Mouse (Mus musculus) midbrain, embryonic 10.5 days (tissue): Measurements from ENCODE around the gene Prkar2a. TPM values are rescaled to one million over a fixed set of nuclear protein-coding genes. Genes with fewer than 3 reads are reported as not detected.

Experiments used
- DNase-seq: peaks from one replicate; pipeline ENCODE4 v3.0.0-alpha.2; 2017; ENCODE audit warnings: low spot score
- H3K27ac ChIP-seq: fragments of 300-500 bp; sonication (generic); replicated peaks from 2 replicates; pipeline ENCODE4 v1.5.1; 2016; ENCODE audit warnings: mild to moderate bottlenecking
- H3K27me3 ChIP-seq: fragments of 300-500 bp; sonication (generic); 2 replicates; pipeline ENCODE4 v1.6.1; 2016; ENCODE audit warnings: low read depth, mild to moderate bottlenecking; ENCODE audit not compliant: poor library complexity, severe bottlenecking
- H3K36me3 ChIP-seq: fragments of 300-500 bp; sonication (generic); 2 replicates; pipeline ENCODE4 v1.6.1; 2016; ENCODE audit warnings: mild to moderate bottlenecking, moderate library complexity
- H3K4me1 ChIP-seq: fragments of 300-500 bp; sonication (generic); 2 replicates; pipeline ENCODE4 v1.6.1; 2016
- H3K4me3 ChIP-seq: fragments of 300-500 bp; sonication (generic); 2 replicates; pipeline ENCODE4 v1.5.1; 2016; ENCODE audit warnings: mild to moderate bottlenecking, moderate library complexity
- H3K9me3 ChIP-seq: fragments of 300-500 bp; sonication (generic); replicated peaks from 2 replicates; pipeline ENCODE4 v1.6.1; 2016; ENCODE audit warnings: mild to moderate bottlenecking
- whole genome bisulfite sequencing: fragments of 180-500 bp; shearing (Covaris S2); methylation state at CpG from one replicate; pipeline ENCODE4 v1.1.7; 2016; 5-methylcytosine and 5-hydroxymethylcytosine counted together
- polyA plus RNA-seq: library from polyadenylated mRNA; unstranded; fragments of >200 nt; fragmentation: Nextera tagmentation; extraction: Ambion mirVana; gene quantifications from 2 replicates; pipeline ENCODE4 v1.2.1, GENCODE M21; 2016

Gene Prkar2a
- polyA plus RNA-seq, 1 experiment from 2014 or later = 34.6 TPM

DNA sequence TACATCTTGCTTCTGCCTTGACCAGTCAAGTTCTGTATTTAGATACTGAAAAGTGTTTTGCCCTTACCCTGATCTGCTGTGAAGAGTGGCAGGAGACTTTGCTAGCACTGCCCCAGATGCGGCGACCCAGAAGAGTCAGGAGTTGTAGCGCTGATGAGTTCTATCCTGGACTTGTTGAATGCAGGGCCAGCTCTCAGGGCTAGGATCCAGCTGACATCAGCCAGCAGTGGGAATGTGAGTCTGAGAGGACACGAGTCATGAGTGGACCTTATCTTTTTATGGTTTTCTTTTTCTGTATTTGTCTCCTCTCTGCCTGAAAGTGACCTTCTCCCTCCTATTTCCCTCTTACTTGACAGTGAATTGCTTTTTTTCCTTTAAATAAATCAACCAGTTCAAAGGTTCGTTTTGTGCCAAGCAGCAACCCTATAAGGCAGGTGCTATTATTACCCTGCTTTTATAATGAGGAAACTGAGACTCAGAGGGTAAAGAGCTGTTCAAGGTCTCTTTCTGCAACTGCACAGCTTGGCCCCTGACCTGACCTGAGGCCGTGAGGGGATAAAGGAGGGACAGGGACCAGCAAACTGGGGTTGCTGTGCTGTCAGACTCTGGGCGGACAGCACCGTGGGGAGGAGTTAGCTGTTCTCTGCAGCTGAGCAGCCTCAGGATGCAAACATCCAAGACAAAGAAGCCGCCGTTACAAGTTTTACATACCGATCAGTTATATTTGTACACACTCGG, 14.4 kb downstream of the Prkar2a start:
- Histone ChIP-seq H3K4me1 (peaks cover 21% of the 10 kb centered on the region), H3K27ac (peak overlapping the region; percentile 67; the same call in 1 of the 2 replicates), H3K9me3 (no peaks in the 10 kb centered on the region), H3K27me3 (no peaks in the 10 kb centered on the region), H3K36me3 (0 out of 2 replicates have a peak, but pooled peaks cover 1% of the 10 kb centered on the region), H3K4me3 (no peak overlapping the region)
- DNase-seq = no peak
- WGBS = 47% methylated on average over 12 of the region's 12 CpGs

DNA sequence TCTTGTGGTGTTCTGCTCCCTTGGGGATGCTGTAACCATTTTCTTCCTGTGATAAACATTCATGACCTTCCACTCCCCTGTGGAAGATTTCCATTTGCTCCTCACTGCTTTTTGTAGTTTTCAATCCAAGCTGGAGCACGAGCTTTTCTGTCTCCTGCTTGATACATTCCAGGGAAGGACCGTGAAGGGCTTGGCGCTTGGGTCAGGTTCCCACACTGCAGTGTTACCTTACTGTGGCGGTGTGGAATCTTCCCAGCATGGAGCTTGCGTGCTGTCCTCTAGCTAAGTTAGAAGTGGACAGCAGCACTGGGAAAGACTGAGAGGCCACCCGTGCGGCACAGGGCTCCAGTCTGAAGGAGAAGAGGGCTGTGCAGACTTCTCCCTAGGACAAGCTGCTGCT, 15.5 kb downstream of the Prkar2a start:
- Histone ChIP-seq H3K27ac (no peak overlapping the region), H3K27me3 (no peaks in the 10 kb centered on the region), H3K9me3 (no peaks in the 10 kb centered on the region), H3K36me3 (0 out of 2 replicates have a peak, but pooled peaks cover 2% of the 10 kb centered on the region), H3K4me3 (no peak overlapping the region), H3K4me1 (peaks cover 21% of the 10 kb centered on the region)
- no peak for DNase-seq
- 81% methylated on average over 7 of the region's 7 CpGs for WGBS

DNA sequence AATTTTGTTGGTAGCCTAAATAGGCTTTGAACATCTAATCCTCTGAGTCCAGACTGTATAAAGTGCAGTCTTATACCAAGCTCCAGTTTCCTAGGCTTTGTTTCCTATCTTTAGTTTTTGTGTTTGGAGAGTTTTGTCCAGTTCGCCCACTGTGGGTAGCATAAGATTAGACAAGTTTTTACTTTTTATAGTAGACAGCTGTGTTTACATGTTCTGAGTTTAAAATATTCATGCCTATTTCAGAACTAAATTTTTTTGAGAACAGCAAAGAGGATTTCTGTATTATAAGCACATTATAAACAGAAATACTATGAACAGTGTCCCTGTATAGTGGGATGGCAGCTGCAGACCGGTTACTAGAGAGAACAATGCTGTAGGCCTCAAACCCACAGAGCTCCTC, 18.1 kb downstream of the Prkar2a start:
- peaks cover 21% of the 10 kb centered on the region for H3K4me1 ChIP-seq
- no peaks in the 10 kb centered on the region for H3K9me3 ChIP-seq
- no peaks in the 10 kb centered on the region for H3K27me3 ChIP-seq
- 0 out of 2 replicates have a peak, but pooled peaks cover 2% of the 10 kb centered on the region for H3K36me3 ChIP-seq
- no peak overlapping the region for H3K27ac ChIP-seq
- DNase-seq = no peak
- H3K4me3 ChIP-seq = no peak overlapping the region
- WGBS = 93% methylated on average over 2 of the region's 2 CpGs

DNA sequence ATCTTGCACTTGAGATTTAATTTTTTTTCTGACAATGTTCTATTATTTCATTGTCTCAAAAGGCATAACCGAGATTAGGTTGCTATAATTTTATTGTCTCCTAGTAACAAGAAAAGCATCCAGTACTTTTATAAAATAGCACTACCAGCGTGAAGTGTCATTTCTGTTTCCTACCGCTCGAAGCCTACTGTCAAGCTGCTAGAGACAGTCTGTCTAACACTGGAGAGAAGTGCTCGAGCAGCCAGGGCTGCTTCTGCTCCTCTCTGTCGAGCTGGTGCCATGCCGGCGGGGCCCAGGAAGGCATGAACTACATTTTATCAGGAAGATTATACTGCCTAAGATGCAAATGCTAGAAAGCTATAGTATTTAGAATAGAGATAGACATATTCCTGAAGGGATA, 19.7 kb downstream of the Prkar2a start:
- WGBS = 95% methylated on average over 8 of the region's 8 CpGs
- Histone ChIP-seq H3K4me3 (no peak overlapping the region), H3K36me3 (0 out of 2 replicates have a peak, but pooled peaks cover 2% of the 10 kb centered on the region), H3K4me1 (peaks cover 11% of the 10 kb centered on the region), H3K27me3 (no peaks in the 10 kb centered on the region), H3K27ac (no peak overlapping the region), H3K9me3 (no peaks in the 10 kb centered on the region)
- no peak for DNase-seq

DNA sequence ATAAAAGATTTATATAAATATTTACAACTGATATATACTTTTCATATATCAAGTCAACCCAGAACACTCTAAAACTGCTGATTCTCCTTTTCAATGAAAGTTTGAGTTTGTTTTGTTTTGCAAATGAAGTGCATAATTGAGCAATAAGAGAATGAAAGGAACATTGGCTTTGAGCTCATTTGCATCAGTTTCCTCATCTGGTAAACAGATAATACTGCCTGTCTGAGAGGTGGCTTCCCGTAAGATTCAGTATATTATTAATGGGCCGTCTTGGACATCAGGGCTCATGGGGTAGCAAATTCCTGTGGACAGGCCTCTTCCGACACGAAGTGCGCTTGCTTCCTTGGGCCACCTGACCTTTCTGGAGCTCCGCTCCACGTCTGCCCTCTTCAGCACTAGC, 21.7 kb downstream of the Prkar2a start:
- no peak overlapping the region for H3K4me3 ChIP-seq
- no peak for DNase-seq
- no peaks in the 10 kb centered on the region for H3K9me3 ChIP-seq
- WGBS = 89% methylated on average over 7 of the region's 7 CpGs
- 0 out of 2 replicates have a peak, but pooled peaks cover 2% of the 10 kb centered on the region for H3K36me3 ChIP-seq
- no peak overlapping the region for H3K27ac ChIP-seq
- H3K27me3 ChIP-seq = no peaks in the 10 kb centered on the region
- H3K4me1 ChIP-seq = no peaks in the 10 kb centered on the region

DNA sequence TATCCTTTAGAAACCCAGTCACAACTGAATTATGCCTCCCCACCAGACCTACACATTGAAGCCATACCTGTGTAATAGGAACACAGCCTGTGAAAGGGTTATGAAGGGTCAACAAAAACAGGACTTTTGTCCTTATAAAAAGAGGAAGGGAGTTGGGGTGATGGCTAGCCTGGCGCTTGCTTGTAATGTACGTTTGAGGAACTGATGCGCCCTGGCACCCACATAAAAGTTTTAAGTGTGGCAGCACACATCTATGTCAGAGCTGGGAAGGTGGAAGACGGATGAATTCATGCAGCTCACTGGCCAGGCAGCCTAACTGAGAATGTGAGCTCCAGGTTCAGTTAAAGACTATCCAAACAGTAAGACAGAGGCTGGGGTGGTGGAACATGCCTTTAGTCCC, 27.1 kb downstream of the Prkar2a start:
- 96% methylated on average over 4 of the region's 4 CpGs for WGBS
- Histone ChIP-seq H3K27me3 (no peaks in the 10 kb centered on the region), H3K36me3 (peaks cover 38% of the 10 kb centered on the region), H3K9me3 (no peaks in the 10 kb centered on the region), H3K27ac (no peak overlapping the region), H3K4me1 (no peaks in the 10 kb centered on the region), H3K4me3 (no peak overlapping the region)
- no peak for DNase-seq

DNA sequence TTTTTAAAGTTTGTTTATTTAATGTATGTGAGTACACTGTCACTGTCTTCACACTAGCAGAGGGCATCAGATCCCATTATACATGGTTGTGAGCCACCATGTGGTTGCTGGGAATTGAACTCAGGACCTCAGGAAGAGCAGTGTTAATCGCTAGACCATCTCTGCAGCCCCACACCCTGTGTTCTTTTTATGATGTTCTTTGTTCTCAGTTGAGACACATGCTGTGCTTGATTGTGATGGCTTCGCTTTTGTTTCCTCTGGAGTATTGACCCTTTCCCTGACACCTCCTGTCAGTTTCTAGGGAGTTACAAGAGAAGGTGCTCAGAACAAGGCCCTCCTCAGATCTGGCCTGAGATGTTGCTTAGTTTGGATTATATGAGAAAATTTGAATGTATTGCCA, 34.6 kb downstream of the Prkar2a start:
- 30% methylated on average over 2 of the region's 2 CpGs for WGBS
- Histone ChIP-seq H3K27ac (no peak overlapping the region), H3K36me3 (peaks cover 48% of the 10 kb centered on the region), H3K27me3 (no peaks in the 10 kb centered on the region), H3K9me3 (no peaks in the 10 kb centered on the region), H3K4me1 (no peaks in the 10 kb centered on the region), H3K4me3 (no peak overlapping the region)
- DNase-seq = no peak

DNA sequence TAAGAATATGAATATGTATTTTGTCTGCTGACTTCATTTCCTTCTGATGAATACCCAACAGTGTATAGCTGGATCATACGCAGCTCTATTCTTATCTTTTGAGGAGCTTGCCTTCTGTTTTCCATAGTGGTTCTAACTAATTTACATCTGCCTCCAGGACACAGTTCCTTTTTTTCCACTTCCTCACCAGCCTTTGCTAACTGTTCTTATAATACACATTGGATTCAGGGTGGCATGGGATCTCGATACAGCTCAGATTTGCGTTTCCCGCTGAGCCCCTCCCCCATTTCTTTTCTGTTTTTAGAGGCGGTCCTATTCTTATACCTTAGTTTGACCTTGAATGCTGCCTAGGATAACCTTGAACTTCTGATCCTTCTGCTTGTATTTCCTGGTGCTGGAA, 37.0 kb downstream of the Prkar2a start:
- WGBS = 93% methylated on average over 5 of the region's 5 CpGs
- Histone ChIP-seq H3K4me3 (no peak overlapping the region), H3K36me3 (peaks cover 30% of the 10 kb centered on the region), H3K9me3 (no peaks in the 10 kb centered on the region), H3K27me3 (no peaks in the 10 kb centered on the region), H3K27ac (no peak overlapping the region), H3K4me1 (no peaks in the 10 kb centered on the region)
- no peak for DNase-seq

DNA sequence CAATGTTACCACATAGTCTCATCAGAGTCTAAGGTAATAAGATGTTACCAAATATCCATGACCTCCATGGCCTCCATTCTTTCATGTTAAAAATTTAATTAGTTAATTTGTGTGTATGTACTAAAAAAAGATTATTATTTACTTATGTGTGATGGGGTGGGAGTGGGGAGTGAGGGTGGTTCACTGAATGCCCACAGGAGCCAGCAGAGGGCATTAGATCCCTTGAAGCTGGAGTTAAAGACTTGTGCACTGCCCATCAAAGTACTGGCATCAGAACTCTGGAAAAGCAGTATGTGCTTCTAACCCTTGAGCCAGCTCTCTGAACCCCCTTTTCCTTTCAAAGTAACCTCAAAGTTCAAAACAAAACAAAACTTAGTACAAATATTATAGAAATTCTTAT, 39.9 kb downstream of the Prkar2a start:
- Histone ChIP-seq H3K27me3 (no peaks in the 10 kb centered on the region), H3K9me3 (no peaks in the 10 kb centered on the region), H3K36me3 (peaks cover 31% of the 10 kb centered on the region), H3K4me3 (no peak overlapping the region), H3K4me1 (no peaks in the 10 kb centered on the region), H3K27ac (no peak overlapping the region)
- DNase-seq = no peak

DNA sequence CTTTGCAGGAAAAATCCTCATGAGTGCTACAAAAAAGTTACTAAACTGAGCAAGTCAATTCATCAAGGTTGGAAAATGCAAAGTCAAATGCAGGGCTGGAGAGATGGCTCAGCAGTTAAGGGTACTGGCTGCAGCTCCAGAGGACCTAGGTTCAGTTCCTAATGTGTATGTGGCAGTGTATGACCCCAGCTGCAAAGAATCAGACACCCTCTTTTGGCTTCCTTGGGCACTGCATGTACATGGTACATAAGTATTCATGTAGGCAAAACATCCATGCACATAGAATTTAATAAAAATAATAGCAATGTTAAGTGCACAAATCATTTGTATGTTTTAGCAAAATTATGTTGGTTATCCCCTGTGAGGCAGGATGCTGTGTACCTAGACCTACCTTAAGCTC, 43.3 kb downstream of the Prkar2a start:
- Histone ChIP-seq H3K36me3 (peaks cover 49% of the 10 kb centered on the region), H3K4me3 (no peak overlapping the region), H3K27me3 (no peaks in the 10 kb centered on the region), H3K9me3 (no peaks in the 10 kb centered on the region), H3K27ac (no peak overlapping the region), H3K4me1 (peaks cover 5% of the 10 kb centered on the region; the same call in 1 of the 2 replicates)
- no peak for DNase-seq

DNA sequence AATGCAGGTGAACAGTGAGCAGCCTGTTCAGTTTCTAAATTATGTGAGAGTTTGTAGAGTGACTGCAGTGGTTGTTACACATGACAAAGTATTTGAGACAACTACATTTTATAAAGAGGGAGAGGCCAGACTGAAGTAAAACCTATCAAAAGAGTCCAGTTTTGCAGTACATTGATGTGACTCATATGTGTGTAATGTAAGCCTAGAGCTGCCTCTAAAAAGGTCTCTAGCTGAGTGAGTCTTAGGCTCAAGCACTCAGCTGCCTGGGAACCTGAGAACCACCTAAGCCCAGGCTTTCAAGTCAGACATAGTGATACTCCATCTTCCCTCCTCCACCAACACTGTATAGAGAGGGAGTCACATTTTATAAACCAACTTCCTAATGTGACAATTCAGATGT, 45.5 kb downstream of the Prkar2a start:
- no peak overlapping the region for H3K4me3 ChIP-seq
- H3K27ac ChIP-seq = no peak overlapping the region
- H3K27me3 ChIP-seq = no peaks in the 10 kb centered on the region
- no peak for DNase-seq
- H3K4me1 ChIP-seq = peaks cover 5% of the 10 kb centered on the region; the same call in 1 of the 2 replicates
- no peaks in the 10 kb centered on the region for H3K9me3 ChIP-seq
- peaks cover 35% of the 10 kb centered on the region for H3K36me3 ChIP-seq

DNA sequence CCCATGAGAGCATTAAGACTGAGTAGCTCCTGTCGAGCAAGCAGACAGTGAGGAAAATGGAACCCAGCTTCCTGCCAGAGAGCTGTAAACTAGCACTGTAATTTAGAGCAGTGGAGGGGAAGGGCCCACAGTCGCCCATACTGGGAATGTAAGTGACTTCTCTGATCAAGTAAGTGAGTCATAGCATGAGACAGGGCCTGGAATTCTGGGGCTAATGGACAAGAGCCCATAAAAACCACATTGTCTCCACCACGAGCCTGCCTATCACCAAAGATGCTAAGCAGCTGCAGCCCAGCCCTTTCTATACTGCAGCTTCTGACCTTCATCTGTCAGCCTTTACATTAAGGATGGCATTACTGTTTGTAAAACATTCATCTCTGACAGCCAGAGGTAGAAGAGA, 50.1 kb downstream of the Prkar2a start:
- H3K9me3 ChIP-seq = no peaks in the 10 kb centered on the region
- DNase-seq = no peak
- 63% methylated on average over 3 of the region's 3 CpGs for WGBS
- H3K27me3 ChIP-seq = no peaks in the 10 kb centered on the region
- H3K4me3 ChIP-seq = no peak overlapping the region
- peaks cover 59% of the 10 kb centered on the region for H3K36me3 ChIP-seq
- H3K4me1 ChIP-seq = peaks cover 5% of the 10 kb centered on the region; the same call in 1 of the 2 replicates
- no peak overlapping the region for H3K27ac ChIP-seq

DNA sequence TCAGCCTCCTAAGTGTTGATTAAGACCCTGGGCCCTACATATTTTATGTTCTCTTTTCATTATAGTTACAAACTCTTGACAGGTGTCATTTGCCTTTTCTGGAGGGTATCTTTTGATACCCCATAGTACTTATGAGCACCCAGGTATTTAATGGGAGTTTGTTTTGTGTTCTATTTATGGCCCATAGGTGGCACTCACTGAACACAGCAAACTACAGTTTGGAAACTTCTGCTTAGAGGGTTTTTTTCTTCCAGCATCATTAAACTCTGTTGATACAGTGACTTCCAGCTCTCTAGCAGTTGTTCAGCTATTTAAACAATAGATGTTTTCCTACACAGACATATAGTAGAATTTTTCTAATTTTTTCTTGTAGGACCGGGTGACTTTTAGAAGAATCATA, 50.9 kb downstream of the Prkar2a start:
- H3K36me3 ChIP-seq = peaks cover 58% of the 10 kb centered on the region
- H3K4me3 ChIP-seq = no peak overlapping the region
- peaks cover 5% of the 10 kb centered on the region; the same call in 1 of the 2 replicates for H3K4me1 ChIP-seq
- no peak overlapping the region for H3K27ac ChIP-seq
- 90% methylated on average over 1 of the region's 1 CpGs for WGBS
- H3K27me3 ChIP-seq = no peaks in the 10 kb centered on the region
- no peak for DNase-seq
- no peaks in the 10 kb centered on the region for H3K9me3 ChIP-seq
